Mouse (Mus musculus) left cerebral cortex, postnatal 14 days (tissue): ENCODE measurements at regions not wholly inside any gene's neighbourhood (a gene's known extent, or its start where the extent isn't known, plus 50 kb on each side); places are given as distances from the start of the nearest gene placed in this dataset.
A peak's percentile ranks its signal among the peaks of the same experiment; 100 is the strongest.

Experiments used
- DNase-seq, 2 experiments: peaks; one replicate each; pipeline ENCODE4 v3.0.0; 2021 to 2022; ENCODE audit warnings: low spot score in 2 of 2, mixed read lengths in 1 of 2
- intact Hi-C: fragments of 180-260 bp; cut with DNase I; formaldehyde crosslinking; loops from one replicate; pipeline ENCODE4 v1.15.1; 2025

DNA sequence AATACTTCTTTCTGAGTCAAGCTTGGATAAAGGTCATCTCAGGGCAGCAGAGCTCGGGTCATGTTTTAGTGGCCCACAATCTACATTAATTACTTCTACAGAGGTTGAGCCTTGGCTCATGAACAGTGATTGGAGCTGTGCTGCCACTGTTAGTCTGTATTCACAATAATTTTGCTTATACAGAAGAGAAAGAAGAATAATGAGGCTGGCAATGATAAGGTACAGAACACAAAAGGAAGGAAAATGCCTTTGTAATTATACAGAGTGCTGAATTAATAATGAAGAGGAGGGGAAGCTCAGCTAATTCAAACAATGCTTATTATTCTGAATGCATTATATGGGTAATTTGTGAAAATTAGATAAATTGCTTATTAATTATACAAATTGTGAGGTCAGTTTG lies 573.9 kb upstream of the Cblb start:
- intact Hi-C loops = no loop called here
- no peak for DNase-seq

DNA sequence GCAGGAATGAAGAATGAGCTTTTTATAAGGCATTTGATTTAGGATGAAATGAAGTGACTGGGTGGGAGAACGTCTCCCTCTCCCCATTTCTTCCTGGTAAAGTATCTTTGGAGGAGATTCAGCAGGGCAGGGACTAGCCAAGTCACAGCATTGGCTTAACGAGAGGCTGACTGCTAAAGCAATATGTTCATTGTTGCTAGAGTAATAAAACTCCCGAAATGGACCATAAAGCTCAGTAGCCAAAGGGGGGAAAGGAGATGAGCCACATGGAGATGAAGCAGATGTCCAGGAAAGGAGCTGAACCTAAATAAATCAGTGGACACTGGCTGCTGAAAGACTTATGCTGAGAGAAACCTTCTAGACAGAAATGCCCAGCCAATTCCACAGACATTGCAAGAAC lies 555.3 kb upstream of the Cblb start:
- no peak for DNase-seq

DNA sequence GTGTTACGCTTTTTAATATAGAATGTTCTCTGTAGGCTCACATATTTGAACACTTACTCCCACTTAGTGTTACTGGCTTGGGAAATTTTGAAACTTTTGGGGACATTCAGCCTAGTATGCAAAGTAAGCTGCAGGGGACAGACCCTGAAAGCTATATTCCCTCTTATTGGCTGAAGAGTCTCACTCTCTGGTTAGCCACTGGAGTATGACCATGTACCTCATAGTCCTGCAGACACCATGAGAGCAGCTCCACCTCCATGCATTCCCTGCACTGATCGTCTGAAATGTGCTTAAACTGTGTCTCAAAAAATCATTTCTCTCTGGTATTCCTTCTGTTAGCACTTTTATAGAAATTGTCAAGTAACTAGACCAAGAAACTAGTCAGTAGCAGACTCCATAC lies 534.9 kb upstream of the Cblb start:
- peak in 1 of 2 experiments; percentile 7 for DNase-seq
- intact Hi-C loops = no loop called here

More for the DNA sequence above, 555.3 kb upstream of the Cblb start:
- intact Hi-C loops = no loop called here

DNA sequence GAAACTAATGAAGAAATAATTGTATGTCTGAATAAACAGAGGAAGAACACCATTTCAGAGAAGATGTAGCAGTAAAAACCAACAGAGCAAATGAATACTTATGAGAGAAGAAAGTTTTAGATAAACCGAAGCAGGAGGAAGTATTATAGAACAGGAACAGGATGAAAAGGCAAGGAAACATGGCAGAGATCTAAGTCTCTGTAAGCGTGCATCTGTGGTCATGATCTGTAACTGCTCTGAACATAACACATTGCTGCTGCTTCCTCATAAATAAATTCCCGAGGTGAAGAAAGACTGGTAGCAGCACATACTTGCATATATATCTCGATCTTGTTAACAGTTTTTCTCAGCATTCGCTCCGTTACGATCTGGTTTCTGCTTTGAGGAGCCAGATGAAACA lies 533.2 kb upstream of the Cblb start:
- intact Hi-C loops = no loop called here
- no peak for DNase-seq

DNA sequence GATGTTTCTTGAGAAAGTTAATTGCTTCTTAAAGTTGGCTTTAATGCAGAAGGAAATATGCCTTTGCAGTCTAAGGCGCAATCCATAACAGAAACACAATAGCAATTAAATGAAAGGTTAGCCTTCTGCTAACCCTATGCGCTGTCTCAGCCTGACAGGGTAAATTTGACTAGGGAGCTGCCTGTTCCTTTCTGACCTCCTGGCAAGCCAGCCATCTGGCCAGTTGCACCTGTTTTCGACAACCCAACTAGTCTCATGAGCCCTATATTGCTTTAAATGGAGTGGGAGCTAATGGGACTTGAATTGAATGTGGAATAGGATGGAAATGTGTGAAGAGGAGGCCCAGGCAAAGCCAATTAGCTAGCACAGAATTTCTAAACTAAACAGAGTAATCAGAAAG lies 513.9 kb upstream of the Cblb start:
- intact Hi-C loops = no loop called here

DNA sequence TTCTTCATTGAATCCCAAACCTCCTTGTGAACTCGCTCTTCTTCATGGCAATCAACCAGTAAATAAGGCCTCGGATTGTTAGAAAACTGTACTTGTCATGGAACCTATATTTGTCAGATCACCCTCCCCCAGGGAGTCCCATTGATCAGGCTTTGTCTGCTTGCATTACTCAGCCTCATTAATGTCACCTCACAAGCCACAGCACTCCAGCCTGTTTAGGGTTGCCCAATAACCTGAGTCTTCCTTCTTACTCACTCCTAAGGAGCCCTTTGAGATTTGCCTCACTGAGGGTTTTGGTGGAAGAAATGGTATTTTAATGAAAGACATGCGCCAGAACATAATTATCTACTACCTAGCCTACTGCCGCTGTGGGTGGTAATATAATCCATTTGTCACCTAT lies 510.3 kb upstream of the Cblb start:
- intact Hi-C loops = no loop called here
- no peak for DNase-seq

More for the DNA sequence above, 513.9 kb upstream of the Cblb start:
- no peak for DNase-seq

DNA sequence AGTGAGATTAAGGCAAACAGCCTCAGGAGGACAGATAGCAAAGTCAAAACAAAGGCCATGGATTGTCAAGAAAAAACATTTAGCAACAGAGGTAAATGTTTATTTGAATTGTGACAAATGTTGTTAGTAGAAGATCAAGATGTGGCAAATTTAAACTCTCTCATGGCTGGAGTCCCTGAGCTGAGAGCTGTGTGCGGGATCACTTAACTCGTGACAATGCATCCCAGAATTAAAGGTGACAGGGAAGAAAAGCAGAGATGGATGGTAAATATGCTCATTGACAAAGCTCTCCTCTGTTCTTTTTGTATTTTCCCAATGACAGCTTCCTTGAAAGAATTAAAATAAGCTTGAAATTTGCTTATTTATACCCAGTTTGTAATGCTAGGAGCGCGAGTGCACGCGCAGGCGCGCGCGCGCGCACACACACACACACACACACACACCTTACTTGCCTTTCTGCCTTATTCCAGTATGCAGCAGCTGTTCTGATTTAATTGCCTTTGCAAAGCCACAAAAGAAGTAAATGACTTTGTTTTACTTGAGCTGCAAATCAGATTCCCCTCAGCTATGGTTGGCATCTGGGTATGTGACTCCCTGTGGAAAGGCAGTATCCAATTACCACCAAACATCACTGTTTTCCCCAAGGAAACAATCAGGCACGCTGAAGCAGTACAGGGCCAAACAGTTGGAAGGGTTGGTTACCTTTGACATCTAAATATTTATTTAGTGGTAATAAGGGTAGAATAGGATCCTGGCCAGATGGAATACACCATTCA lies 509.5 kb upstream of the Cblb start:
- intact Hi-C loops = no loop called here
- no peak for DNase-seq

DNA sequence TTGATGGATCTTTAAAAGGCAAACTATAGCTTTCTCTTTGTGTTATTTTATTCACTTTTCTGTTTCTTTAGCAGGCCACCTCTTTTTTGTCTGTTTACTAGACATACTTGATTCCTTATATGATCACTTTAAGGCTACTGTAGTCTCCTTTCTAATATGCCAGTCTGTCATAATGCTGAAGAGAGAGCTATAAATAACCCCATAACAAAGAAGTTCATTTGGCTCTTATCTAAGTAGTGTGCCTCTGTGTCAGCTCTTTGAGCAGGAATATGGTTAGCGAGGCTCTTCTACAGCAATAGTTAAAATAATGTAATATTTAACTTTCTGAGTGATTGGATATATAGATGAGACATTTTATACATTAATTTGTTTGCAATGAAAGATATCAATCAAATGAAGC lies 507.0 kb upstream of the Cblb start:
- intact Hi-C loops = no loop called here

DNA sequence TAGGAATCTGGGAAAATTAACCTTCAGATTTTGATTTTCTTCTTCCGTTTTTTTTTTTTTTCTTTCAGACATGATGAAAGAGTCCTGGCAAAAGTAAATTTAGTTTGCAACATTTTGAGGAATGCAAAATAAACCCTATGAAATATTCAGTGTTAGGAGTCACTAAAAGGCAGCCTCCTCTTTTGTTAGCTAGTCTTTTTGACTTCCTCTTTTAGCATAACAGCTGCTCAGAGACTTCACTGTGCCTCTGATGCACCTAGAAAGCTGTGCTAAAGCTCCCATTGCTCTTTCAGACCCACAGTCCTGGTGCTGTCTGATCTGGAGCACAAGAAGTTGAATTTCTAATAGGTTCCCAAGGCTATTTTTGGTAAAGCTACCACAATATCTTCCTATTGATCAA lies 498.5 kb upstream of the Cblb start:
- intact Hi-C loops = no loop called here
- peak; percentile 7 to 24 for DNase-seq

More for the DNA sequence above, 507.0 kb upstream of the Cblb start:
- DNase-seq = no peak

DNA sequence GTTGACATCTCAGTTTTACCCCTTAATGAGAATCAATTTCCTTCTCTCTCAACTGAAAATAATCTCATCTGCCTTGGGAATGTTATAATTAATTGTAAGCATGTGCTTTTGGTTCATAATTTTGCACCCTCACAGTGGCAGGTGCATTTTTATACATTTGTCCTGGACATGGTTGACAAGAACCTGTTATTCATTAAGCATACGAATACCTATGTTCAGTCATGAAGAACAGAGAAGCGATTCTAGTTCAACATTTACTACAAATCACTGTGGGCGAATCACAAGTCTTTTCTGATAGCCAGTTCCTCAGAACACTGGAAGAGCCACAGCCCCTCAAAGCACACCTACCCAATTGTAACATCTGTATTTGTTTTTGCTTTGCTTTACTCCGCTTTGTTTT lies 487.3 kb upstream of the Cblb start:
- no peak for DNase-seq
- intact Hi-C loops = no loop called here

DNA sequence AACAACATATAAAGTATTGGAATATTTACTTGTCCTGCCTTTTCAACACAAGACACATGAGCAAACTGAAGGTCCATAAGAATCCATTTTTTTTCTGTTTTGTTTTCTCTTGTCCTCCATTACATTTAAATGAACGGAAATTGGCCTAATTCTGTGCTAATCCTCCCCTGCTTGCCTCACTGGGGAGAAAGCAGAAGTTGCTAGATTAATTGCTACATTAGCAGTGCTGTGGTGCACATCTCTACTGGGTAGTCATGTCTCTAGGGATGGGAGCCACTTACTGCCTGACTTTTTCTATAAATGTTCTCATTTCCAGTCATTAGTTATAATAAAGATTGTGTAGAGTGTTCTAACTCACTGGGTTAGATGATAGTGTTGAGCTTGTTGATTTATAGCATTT lies 484.0 kb upstream of the Cblb start:
- DNase-seq = no peak
- intact Hi-C loops = no loop called here

DNA sequence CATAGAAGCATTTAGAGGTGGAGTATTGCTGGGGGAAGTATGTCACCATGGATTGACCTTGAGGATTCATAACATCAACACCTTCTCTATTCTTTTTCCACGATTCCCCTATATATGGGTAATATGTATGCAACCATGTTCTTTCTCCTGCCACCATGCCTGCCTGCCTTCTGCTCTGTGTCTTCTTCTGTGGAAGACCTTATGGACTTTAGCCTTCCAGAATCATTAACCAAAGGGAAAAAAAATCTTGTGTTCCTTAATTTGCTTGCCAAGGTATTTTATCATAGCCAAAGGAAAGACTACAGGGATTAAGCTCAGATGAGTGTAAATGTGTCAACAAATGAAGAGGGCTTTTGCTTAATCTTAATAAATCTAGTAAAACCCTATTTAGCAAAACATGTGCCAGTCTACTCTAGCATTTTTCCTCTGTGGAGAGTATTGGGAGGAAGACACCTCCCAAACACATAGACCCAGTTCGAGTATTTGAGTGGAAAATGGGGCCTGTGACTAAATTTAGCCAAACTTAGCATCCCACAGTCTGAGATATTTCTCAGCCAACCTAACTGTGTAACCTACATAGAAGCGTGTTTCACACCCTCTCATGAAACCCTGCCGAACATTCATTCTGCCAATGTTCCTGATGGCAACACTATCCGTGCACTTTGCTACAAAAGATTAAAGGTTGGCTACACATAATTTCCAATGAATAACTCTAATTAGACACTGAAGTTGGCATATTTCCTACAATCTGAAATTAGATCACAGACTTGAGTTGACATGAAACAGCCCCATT lies 468.0 kb upstream of the Cblb start:
- DNase-seq = peak in 1 of 2 experiments; percentile 5
- intact Hi-C loops = no loop called here

DNA sequence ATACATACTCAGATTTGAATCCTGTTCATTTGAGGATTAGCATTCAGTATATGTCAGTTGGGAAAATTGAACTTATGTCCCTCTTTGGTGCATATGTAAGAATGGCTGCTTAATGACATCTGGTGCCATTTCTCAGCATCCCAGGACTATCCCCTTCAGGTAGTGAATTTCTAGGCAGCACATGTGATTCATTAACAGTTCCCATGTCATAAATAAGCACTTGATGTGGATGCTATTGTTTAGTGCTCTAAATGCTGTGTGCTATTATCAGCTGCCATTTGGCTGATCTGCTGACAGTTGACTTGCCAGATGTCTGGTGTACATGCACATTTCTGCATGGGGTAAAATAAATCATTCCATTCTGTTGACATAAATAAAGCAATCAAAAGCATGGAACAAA lies 467.0 kb upstream of the Cblb start:
- no peak for DNase-seq
- intact Hi-C loops = no loop called here

DNA sequence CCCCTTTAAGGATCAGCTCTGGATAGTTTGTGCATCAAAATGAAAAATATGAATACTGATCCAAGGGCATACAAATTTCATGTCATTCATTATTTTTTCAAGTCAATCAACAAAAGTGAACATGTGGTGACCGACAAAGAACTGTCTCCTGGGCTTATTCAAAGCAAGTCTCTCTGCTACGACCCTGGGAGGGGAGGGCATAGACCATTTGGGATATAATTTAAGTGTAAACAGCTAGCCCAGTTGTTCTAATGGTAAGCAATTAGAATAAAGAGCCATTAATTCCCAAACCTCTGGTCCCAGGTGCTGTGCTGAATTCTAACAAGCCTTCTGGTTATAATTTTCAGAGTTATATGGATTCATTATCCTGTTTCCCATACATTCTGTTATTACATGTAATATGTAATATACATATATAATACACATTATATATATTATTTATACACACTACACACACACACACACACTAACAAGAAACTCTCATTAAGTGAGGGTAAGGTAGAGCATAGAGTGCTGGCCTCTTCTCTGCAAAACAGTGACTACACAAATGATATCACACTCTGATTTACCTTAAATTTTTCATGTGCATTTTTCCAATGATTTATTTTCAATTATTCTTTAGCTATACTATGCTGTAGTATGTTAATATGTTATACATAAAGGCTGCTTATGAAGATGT lies 453.0 kb upstream of the Cblb start:
- DNase-seq = no peak
- intact Hi-C loops = no loop called here

DNA sequence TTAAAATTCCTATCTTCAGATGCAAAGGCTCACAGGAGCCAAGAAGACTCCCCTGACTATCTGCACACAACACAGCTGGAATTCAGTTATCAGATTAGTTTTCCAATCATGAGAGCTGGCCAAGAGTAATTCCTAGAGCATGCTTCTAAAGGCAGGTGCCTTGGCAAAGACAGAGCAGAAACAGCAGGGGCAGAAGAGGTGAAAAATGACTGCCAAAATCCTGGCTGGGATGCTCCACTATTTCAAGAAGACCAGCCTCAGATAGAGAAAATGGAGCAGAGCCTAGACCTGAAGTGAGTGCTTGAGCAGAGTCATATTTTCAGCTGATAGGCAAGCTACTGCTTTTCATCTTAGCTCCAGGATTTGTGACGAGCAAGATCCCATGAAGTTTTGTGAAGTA lies 450.5 kb upstream of the Cblb start:
- intact Hi-C loops = no loop called here
- DNase-seq = no peak

DNA sequence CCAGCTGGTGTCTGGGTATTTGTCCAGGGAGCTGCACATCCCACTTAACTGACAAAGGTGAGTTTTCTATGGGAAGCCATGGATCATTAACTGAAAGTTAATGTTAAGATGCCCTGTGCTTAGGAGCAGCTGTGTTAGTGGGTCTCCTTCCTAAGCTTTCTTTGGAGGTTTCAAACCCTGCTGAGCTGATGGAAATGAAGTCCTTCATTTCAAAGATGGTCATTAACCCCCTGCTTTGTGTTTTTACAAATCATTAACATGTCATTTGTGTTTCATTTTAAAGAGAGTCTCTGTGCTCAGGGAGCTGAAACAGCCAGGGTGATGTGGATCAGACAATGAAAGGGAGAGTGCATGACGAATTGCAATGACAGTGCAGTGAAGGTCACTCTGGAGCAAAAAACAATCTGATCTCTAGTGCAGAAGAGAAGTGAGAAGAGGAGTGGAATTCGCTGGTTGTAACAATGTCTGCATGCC lies 441.1 kb upstream of the Cblb start:
- intact Hi-C loops = no loop called here
- DNase-seq = no peak

DNA sequence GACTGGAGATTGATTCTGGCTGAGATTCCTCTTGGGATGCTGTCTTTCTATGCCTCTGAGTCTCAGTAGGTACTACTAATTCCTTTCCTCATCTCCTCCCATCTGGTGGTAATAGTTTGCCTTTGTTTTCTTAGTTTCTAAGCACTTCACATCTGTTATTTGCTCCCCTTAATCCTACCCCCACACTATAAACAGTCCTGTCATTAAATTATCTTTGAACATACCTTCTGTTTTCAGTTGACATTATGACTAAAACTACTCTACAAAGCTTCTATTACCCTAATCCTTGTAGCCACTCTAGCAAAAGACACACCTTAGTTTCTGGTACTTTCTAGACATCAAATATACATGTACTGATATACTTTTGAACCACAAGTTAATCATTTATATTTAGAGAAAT lies 413.4 kb upstream of the Cblb start:
- intact Hi-C loops = no loop called here
- no peak for DNase-seq

DNA sequence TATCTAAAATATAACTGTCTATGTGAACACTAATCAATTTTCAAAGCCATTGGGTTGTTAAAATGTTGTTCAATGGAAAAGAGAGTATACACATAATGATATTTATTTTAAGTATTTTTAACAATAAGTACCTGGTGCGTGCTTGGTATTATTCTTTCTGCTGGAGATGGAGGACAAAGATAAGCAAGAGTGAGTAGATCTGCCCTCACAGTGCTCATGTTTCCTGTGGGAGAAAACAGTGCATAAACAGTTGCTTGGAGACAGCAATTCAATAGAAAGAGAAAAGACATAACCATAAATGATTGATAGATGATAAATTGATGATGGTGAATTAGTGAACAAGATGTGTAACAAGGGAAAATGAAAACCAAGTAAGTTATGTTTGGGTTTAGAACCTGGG lies 384.4 kb upstream of the Cblb start:
- intact Hi-C loops = no loop called here
- DNase-seq = no peak

DNA sequence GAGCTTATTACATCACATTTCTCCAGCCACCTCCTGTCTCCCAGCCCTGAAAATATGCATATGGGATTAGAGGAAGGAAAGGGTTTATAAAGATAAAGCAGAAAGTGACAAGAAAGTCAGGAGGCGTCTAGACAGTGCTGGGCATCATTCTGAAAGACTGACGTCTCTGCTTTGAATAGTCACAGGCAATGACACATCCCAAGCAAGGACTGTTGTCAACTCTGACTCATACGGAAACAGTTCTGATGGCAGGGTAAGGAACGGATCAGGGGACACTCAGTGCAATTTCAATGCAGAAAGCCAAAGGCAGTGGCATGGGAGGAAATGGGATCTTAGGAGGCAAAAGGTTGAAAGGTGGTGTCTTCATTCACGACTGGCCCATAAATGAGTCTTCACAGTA lies 380.9 kb upstream of the Cblb start:
- no peak for DNase-seq

DNA sequence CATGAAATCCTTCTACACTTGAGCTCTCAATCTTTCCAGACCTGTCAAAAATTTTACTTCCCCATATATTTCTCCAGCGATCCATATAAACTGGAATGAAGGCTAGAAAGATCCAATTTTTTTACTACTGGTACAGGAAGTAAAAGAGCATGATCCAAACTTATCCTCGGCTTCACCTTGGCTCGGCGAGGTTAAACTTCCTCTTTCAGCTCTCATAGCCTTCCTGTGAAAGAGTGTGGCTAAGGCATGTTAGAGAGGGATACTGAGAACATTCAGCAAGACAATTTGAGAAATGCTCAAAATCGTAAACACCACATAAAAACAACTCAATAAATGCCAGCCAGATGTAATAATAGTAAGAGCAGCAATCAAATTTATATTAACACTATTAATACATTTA lies 380.3 kb upstream of the Cblb start:
- intact Hi-C loops = no loop called here

More for the DNA sequence above, 380.9 kb upstream of the Cblb start:
- intact Hi-C loops = no loop called here

More for the DNA sequence above, 380.3 kb upstream of the Cblb start:
- no peak for DNase-seq
